ENCODE assay signal across 18 mouse cellular contexts in the genomic region with DNA sequence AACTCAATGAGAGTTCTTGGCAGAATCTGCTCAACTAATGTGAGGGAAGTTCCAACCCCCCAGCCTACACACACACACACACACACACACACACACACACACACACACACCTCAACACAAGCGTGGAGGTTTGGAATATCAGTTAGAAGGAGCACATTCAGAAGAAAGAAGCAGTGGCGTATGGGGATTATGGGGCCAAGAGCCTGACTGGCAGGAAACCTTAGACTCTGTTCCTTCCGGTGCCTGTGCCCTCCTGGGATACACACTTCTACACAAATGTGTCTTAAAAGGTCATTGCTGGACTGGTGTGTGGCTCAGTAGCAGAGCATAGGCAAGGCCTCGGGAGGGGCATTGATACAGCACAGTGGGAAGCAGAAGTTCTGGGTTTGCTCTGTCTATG. TPM values are rescaled to one million over a fixed set of nuclear protein-coding genes. Genes with fewer than 3 reads are reported as not detected.
"Had no signal": no experiment of that assay in that cellular context is flagged by ENCODE, and none has a peak within 500 bp of the region (broad histone marks: within the 10 kb centered on the region; RNA-seq: fewer than 3 reads in every experiment).

No protein-coding gene starts in this region.

- H3K4me2 ChIP-seq: lung, embryonic 15.5 days; midbrain, embryonic 12.5 days; neural tube, embryonic 12.5 days; stomach, embryonic 15.5 days had no signal

- H3K4me1 ChIP-seq: lung, embryonic 15.5 days; megakaryocyte, embryonic 14.5 days; midbrain, embryonic 12.5 days; neural tube, embryonic 12.5 days; stomach, embryonic 15.5 days had no signal

- H3K9me3 ChIP-seq: lung, embryonic 15.5 days; megakaryocyte, embryonic 14.5 days; midbrain, embryonic 12.5 days; neural tube, embryonic 12.5 days; stomach, embryonic 15.5 days had no signal

- H3K36me3 ChIP-seq: lung, embryonic 15.5 days; midbrain, embryonic 12.5 days; neural tube, embryonic 12.5 days; stomach, embryonic 15.5 days had no signal

- H3K9ac ChIP-seq: liver, postnatal 0 days; lung, embryonic 15.5 days; midbrain, embryonic 12.5 days; neural tube, embryonic 12.5 days; stomach, embryonic 15.5 days had no signal

- DNase-seq: liver, postnatal 0 days; lung, adult 2 months; lung, postnatal 14 days; lung, postnatal 36 days; midbrain, embryonic 14.5 days; right cerebral cortex, postnatal 14 days; thymus, adult 2 months; thymus, postnatal 25 days; thymus, postnatal 4 days had no signal

- ATAC-seq: liver, postnatal 0 days; lung, postnatal 0 days had no signal

- H3K27ac ChIP-seq: lung, embryonic 15.5 days; macrophage; midbrain, embryonic 12.5 days; neural tube, embryonic 12.5 days; stomach, embryonic 15.5 days; stomach, postnatal 0 days had no signal

- H3K4me3 ChIP-seq: lung, embryonic 15.5 days; megakaryocyte, embryonic 14.5 days; midbrain, embryonic 12.5 days; neural tube, embryonic 12.5 days; stomach, embryonic 15.5 days had no signal

RNA-seq across cellular contexts. Expression of gene Pax5, which starts 10.9 kb away (rescaled TPM):
- total RNA-seq: megakaryocyte progenitor cell, adult 5-6 weeks had no signal
- polyA plus RNA-seq: lung, embryonic 15.5 days; stomach, postnatal 0 days had no signal
